Mouse (Mus musculus): ENCODE results near the gene Smarcd2.

DNA sequence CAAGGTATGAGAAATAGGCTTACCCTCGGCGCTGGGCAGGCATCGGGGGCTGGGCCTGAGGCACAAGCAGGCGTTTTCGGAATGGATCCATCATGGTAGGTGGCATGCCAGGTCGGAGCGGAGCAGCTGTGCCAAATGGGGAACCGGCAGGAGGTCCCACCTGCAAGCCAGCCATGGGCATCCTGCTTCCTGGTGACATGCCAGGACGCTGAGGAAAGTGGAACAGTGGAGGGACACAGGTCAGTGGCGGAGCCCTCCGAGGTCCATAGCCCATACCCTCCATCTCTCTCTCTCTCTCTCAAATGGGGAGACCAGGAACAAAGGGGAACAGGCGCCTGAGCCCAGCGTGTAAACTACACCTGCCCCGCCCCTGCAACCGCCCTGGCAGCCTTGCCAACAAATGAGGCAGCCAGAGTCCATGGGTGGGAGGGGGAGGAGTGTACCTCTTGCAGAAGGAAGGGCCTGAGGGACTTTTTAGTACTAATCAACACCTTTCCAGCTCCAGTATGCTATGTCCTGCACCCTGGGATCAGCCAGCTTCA lies 5.4 kb downstream of the Smarcd2 start:
- TF ChIP-seq POLR2A (IDR thresholded peaks at IDR 0.05; ENCODE audit: insufficient read depth, low read length): no peak
- no peak for TF ChIP-seq CTCF (IDR thresholded peaks at IDR 0.05; ENCODE audit: low read depth, low read length)
- no peak for TF ChIP-seq EP300 (IDR thresholded peaks at IDR 0.05; ENCODE audit: insufficient read depth, low read depth, low read length)

All from ES-Bruce4 (cell line).